Mouse (Mus musculus) large intestine, adult 2 months (tissue): ENCODE data around the gene Smg6. TPM values are rescaled to one million over a fixed set of nuclear protein-coding genes. Genes with fewer than 3 reads are reported as not detected.

Experiments used
- DNase-seq: peaks from one replicate; pipeline ENCODE4 v3.0.0-alpha.2; 2012; ENCODE audit warnings: low read depth, low spot score
- WGBS: fragments of 180-500 bp; shearing (Covaris S2); methylation state at CpG from one replicate; pipeline ENCODE4 v1.1.7; 2018; 5-methylcytosine and 5-hydroxymethylcytosine counted together
- polyA plus RNA-seq: library from polyadenylated mRNA; depleted of rRNA; stranded (reverse); fragments of >200 nt; gene quantifications from 2 replicates; pipeline ENCODE4 v1.2.3, GENCODE M21; 2012

Smg6 gene
- polyA plus RNA-seq, 1 experiment = 13.5 TPM

DNA sequence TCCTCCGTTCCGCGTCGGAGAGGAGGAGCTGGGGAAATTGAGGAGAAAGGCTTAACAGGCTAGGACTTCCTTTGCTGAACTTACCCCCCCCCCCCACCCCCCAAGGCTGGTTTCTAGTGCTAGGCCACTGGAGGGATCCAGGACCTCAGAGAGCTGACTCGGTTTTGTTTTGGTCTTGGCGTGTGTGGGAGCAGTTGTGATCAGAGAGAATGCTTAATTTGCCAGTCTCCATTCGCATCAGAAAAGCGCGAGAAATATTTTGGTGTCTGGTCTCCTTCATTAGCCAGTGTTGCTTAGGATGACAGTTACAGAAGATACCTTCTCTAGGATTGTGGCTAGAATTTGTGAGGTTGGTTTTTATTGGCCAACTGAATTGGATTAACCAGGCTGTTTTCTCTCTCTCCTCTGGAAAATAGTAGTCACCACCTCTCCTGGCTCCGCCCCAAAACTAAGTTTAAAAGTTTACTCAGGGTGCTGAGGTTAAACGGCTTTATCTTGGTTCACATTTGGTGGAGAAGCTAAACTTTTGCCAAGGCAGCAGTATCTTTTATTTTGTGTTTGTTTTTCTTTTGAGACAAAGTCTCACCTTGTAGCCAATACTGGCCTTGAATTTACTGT, 874 bp downstream of the Smg6 start:
- DNase-seq = peak; percentile 91
- WGBS = 2% methylated on average over 11 of the region's 11 CpGs

DNA sequence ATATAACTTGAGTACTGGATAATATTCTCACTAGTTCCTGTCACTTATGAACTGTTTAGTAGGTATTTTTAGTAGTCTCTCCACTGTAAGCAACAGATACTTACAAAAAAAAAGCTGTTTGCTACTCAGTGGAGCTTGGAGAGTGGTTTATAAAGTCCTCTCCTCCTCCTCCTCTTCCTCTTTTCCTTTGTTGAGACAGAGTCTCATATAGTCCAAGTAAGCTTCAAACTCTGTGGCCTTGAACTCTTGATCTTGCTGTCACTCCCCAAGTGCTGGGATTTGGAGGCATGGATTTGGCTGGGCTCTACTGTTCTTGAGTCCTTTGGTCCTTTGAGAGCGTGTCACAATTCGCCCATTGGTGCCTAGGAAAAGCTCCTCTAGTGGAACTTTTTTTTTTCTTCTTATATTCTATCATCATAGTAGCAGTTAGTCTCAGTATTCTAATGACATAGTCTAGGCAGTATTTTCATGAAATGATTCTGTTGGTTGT, 1.7 kb downstream of the Smg6 start:
- DNase-seq = no peak
- 79% methylated on average over 2 of the region's 2 CpGs for WGBS

DNA sequence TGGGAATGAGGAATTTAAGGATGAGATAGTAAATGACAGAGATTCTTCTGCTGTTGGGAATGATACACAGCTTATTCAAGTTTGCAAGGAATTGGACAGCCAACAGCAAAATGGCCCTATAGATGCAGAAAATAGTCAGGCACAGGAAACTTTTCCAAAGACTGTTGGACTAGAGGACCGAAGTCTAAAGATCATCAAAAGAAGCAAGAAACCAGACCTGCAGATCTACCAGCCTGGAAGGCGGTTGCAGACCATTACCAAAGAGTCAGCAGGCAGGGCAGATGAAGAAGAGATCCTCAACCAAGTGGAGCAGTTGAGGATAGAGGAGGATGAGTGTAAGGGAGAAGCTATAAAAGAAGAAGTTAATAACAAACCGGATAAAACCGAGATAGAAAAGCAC, 3.5 kb downstream of the Smg6 start:
- WGBS = 67% methylated on average over 4 of the region's 4 CpGs
- DNase-seq = no peak

DNA sequence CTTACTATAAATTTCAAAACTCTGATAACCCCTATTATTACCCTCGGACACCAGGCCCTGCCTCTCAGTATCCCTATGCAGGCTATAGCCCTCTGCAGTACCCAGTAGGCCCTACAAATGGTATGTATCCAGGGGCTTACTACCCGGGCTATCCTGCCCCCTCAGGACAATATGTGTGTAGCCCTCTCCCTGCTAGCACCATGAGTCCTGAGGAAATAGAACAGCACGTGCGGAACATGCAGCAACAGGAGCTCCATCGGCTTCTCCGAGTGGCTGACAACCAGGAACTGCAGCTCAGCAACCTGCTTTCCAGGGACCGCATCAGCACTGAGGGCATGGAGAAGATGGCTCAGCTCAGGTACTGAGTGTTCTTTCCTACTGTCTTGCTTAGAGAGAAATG, 4.8 kb downstream of the Smg6 start:
- 88% methylated on average over 7 of the region's 7 CpGs for WGBS
- DNase-seq = no peak

DNA sequence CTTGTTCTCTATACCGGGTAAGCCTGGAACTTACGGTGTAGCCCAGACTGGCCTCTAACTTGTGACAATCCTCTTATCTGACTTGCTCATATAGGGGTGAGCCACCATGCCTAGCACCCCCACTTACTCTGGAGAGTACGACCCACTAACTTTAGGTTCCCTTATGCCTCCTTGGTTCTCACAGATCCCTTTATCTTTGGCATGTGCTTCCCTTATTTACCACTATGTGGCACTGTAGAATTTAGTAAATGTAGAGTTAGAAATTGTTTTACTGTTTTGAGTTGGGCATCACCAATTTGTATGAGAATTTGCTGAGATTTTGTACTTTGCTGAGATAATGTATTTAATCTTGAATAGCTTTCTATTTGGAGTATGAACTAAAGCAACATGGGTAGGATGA, 20.7 kb downstream of the Smg6 start:
- DNase-seq = no peak
- 78% methylated on average over 3 of the region's 3 CpGs for WGBS

DNA sequence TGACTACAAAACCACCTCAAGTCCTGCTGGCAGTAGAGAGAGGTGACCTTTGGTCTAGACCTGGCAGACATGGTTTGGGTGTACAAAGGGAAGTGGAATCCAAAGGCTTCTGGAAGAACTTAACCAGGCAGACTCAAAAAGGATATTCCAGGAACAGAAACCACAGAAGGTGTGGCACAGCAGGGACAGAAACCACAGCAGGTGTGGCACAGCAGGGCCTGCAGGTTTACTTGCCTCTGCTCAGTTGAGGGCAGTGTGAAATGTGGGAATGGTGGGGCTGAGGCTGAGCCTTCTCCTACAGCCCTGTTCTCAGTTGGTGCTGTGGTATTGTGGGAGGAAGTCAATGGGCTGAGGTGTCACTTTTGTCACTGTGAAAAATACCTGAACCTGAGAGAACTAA, 29.3 kb downstream of the Smg6 start:
- DNase-seq = peak; percentile 85

DNA sequence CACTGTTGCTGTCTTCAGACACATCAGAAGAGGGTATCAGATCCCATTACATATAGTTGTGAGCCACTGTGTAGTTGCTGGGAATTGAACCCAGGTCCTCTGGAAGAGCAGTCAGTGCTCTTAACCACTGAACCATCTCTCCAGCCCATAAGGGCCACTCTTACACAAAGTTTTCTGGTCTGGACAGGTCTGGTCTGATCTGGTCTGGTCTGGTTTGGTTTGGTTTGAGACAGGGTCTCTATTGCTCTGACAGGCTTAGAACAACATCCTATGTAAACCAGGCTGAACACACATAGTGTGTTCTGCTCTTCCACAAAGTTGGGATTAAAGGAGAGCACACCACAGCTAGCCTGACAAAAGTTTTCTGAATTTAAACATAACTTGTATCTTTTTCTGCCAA, 30.4 kb downstream of the Smg6 start:
- DNase-seq = no peak

DNA sequence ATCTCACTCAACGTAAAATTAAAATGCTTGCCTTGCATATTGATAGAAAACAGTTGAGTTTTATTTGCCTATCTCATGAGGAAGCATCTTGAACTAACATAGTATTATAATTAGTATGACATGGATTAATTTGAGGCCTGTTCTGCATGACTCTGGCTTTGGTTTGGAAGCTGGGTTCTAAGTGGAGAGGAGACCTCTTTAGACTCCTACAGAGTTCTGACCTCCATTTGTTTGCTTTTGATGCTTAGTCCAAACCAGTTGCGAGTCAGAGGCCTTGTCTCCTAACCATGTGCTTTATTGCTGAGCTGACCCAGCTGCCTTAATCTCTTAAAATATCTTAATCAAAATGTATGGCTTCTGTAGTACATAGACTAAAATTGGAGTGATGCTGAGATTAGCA, 32.0 kb downstream of the Smg6 start:
- WGBS = 64% methylated on average over 2 of the region's 2 CpGs
- no peak for DNase-seq

DNA sequence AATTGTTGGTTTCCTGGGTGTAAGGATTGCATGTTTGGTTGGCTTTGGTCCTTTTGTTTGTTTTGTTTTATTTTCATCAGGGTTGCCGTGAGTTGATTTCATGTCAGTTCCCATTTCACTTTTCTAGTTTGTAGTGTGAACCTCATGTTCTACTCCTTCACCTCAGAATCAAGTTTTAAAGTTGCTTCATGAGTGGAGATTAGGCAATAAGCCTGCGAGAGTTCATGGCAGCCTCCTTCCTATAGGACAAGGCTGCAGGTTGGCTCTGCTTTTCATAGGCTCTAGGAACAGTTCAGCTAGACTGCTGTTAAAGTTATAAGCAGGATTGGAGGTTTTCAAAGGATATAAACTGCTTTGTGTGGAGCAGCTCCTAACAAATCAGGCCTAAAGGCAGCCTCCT, 33.9 kb downstream of the Smg6 start:
- WGBS = 59% methylated on average over 2 of the region's 2 CpGs

DNA sequence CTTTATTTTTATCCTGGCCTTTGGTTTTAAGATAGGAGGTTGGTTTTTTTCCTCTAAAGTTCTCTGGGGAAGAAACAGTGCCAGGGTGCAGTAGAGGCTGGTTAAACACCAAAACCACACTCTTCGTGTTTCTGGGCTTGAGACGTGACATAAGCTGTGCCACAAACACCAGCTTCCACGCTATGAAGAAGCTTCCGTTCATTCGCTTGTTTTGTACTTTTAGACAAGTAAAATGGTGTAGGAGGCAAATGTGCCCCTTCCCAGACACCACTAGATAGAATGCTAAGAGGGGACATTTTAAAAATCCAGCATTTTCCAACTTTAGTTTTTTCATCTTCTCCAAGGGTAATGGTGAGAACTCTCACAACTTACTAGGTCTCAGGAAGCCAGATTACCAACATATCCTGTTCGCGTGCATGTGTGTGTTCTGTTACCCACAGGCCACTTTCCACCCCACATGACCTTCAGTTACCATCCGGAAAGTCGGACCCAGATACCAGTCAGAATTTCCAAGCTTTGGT, 34.5 kb downstream of the Smg6 start:
- no peak for DNase-seq
- WGBS = 90% methylated on average over 9 of the region's 9 CpGs

More for the DNA sequence above, 33.9 kb downstream of the Smg6 start:
- no peak for DNase-seq

DNA sequence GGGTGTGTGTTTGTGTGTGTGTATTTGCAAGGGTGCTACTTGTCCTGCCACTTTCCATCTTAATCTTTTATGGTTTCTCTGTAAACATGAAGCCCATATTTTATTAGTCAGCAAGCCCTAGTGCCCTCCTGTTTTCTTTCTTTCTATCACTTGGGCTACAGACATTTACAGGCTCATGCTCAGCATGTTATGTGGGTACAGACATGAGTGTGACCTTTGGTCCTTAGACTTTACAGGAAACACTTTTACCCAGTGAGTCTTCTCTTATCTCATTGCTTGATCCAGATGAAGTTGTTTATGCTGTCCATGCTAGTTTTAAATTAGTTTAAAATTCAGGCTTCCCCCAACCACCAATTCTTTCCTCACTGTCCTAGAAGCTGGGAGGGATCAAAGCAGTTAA, 36.3 kb downstream of the Smg6 start:
- peak; percentile 57 for DNase-seq

DNA sequence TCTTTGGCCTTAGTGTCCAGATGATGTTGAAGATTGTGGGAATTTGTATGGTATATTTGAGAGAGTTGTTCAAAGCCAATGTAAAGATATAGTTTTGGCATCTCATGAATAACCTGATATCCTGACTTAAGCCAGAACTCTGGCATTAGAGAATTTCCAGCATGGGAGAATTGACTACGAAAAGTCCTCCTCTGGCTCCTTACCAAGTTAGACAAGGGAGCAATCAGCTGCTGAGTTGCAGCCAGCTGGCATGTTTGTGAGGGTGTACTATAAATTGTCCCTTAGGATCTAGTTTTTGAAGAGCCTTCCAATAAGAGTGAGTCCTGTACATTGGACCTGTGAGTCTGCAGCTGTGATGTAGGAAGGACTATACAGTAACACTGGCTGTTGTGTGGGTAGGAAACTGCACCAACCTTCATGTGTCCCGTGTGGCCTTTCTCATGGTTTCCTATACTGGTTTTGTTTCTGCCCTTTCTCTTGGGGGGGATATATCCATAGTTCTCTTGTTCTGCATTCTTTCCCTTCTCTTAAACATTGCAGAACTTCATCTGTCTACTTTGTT, 37.3 kb downstream of the Smg6 start:
- 12% methylated on average over 2 of the region's 2 CpGs for WGBS
- no peak for DNase-seq

DNA sequence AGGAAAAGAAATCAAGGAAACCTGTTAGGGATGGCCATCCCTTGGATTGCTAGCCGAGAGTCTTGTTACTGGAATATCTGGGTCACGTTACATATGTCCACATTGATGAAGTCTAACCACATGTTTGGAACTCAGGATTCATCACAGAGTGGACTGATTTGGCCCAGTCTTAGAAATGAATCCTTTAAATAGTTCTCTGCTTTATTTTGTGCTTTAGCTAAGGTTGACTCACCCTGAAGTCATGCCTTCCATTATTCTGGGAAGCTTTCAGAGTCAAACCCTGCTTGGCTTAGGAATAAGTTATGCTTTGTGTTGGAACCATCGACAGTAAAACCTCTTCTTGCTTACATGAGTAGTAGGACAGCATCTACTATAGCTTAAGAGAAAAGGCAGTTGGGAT, 39.9 kb downstream of the Smg6 start:
- 52% methylated on average over 3 of the region's 3 CpGs for WGBS

DNA sequence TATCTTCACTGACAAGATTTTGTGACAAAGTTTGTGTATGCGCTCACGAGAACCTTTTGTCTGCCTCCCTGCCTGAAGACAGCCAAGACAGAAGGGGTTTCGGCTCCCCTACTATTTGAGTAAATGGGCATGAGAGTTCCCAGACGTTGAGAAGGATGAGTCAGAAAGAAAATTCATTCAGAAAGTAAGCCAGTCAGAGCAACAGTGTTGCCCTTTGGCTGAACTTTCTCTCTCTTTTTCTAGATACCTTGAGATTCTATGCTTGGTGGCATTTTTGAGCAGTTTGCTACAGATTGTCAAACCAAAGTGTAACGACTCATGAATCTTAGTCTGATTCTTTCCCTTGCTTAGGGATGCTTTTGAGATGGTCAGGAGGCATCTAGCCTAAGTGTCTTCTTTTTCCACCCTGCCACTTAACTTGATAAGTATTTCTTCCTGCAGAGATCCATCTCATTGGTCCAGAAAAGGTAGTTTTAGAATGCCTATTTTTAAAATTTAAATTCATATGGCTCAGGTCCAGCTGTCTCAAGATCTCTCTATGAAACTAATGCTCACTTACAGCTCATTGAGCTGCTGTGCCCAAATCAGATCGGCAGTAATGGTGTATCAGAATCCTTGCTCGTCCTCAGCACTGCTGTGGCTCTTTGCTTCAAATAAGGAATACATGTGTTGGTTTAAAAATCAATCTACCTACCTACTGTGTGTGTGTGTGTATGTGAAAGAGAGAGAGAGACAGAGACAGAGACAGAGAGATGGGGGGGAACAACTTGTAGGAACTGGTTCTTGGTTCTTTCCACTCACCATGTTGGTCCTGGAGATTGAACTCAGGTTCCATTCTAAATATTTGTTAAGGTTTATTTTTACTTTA, 47.9 kb downstream of the Smg6 start:
- DNase-seq = no peak
- 83% methylated on average over 7 of the region's 7 CpGs for WGBS

More for the DNA sequence above, 39.9 kb downstream of the Smg6 start:
- no peak for DNase-seq

DNA sequence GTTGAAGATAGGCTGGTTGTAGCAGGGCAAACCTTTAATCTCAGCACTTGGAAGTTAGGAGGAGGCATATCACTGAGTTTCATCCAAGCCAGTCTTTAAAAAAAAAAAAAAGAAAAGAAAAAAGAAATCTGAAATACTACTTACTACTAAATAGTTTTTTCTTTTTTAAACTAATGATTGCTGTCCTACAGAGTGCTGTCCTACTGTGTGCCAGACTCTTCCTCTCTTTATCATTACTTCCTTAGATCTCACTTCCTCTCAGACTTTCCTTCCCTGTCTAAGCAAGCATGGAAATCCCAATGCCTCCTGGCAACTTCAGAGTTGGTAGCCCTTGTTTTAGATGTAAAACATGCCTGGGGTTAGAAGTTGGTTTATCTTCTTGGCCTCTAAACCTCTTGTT, 49.0 kb downstream of the Smg6 start:
- DNase-seq = no peak

DNA sequence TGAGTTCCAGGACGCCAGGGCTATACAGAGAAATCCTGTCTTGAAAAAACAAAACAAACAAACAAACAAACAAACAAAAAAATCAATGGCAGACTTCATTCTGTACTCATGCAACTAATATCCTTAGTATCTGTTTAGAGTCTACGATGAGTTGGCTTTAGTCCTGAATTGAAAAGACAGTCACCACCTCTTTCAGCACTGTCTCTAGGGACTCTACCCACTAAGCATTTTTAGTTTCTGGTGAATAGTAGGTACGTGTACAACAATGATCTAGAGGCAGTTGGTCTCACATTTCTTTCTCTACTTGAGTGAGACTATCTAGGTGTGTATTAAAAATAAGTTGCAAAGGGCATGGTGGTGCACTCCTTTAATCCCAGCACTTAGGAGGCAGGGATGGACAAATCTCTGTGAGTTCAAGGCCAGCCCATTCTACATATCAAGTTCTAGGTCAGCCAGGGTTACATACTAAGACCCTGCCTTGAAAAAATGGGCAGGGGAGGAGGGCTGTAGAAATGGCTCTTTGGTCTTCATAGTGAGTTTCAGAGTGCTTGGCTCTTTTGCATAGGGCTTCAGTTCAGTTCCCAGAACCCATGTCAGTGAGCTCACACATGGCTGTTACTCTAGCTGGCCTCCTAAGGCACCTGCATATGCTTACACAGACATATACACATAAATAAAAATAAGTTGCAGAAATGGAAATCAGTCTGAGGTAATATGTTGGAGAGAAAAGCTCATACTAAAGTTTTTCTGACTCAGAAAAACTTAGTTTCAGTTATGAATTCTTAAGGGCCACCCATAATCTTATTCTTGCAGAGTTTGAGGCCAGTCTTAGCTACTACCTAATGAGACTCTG, 51.4 kb downstream of the Smg6 start:
- no peak for DNase-seq
- WGBS = 87% methylated on average over 3 of the region's 3 CpGs

DNA sequence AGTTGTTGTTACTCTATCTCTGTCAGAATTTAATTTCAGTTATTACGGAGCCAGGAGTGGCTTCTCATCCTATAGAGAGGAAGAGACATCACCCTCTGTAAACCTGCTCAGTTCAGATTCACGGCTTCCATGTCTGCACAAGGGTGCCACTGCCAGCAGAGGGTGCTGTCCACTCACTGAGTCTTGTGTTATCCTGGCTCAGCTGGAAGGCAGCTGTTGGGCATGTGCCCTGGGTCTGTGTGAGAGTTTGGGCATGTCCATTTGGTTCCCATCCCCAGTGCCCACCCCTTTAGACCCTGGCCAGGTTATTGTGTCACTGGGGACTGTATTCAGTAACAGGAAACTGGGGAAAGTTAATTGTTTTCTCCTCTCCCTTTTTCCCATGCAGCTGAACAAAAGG, 55.8 kb downstream of the Smg6 start:
- 20% methylated on average over 2 of the region's 2 CpGs for WGBS
- DNase-seq = peak; percentile 58

DNA sequence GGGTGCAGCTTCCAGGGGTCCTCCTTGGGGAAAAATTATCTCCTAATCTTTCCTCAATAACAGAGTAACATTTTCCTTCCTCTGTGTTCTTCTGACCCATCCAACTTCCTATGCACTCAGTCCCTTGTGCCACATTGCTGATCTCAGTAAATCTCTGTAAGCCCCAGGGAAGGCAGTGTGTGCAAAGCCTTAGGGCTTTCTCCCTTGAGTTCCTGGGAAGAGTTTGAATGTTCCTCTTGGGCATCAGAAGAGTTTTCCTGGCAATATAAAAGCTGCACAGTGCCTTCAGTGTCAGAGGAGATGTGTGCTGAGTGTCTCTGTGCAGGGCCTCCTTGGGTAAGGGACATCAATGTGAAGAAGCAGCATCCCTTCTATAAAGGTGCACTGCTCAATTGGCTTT, 56.6 kb downstream of the Smg6 start:
- no peak for DNase-seq

DNA sequence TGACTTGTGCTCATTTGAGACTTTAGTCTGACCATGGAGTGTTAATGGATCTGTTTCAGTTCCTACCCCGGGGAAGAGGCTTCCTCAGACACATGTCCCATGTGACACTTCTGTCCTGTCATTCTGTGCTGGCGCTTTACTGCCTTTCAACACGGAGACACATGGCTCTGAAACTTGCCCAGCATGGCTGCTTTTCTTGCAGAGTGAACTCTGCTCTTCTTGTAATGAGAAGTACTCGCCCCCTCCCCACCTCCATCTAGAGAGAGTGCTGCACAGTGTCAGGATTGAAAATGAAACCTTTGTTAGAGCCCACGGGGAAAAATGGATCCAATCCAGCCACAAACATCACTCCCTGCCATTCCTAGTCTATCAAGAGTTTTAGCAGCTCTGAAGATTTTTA, 62.5 kb downstream of the Smg6 start:
- 38% methylated on average over 5 of the region's 5 CpGs for WGBS
- no peak for DNase-seq

DNA sequence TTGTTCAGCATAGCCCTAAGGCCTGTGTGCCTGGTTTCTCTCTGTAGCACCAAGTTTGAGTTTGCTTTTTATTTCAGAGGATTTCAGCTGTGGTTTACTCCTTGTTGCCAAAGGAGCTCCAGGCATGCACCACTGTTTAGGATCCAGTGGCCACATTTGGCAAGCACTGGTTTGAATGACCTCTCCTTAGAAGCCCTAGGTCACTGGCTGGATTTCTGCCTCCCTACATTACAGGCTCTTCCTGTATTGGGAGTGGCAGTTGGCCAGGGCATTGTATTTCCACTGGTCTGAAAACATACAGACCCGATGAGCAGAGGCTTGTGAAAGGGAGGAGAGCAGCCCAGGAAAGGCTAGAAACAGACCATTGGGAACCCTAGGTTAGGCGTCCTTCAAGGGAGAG, 63.4 kb downstream of the Smg6 start:
- DNase-seq = no peak
- WGBS = 48% methylated on average over 2 of the region's 2 CpGs
